Mouse (Mus musculus): ENCODE measurements around the gene Map4k2.
A peak's percentile ranks its signal among the peaks of the same experiment; 100 is the strongest.

Map4k2 gene

GRCm38 (mm10) chr19:6347615-6348014 lies 6.7 kb downstream of the Map4k2 start:
- no peak for DNase-seq

DNA sequence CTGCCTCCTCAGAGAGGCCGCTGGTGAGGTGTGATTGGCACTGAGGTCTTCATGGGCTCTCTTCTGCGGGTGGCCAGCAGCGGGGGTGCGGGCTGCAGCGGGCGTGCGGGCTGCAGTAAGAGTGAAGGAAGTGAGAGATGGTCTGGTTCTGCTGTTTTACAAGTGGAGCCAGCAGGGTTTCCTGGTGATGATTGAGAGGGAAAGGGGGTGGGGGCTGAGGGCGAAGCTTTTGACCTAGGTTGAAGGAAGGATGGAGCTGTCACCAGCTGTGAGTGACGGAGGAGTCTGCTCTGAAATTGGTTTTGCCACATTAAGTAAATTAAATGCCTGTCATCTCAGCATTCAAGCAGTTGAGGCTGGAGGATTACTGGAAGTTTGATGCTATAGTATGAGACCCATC lies 7.8 kb downstream of the Map4k2 start:
- no peak for DNase-seq

GRCm38 (mm10) chr19:6349215-6349983 lies 8.5 kb downstream of the Map4k2 start:
- DNase-seq, result no peak

DNA sequence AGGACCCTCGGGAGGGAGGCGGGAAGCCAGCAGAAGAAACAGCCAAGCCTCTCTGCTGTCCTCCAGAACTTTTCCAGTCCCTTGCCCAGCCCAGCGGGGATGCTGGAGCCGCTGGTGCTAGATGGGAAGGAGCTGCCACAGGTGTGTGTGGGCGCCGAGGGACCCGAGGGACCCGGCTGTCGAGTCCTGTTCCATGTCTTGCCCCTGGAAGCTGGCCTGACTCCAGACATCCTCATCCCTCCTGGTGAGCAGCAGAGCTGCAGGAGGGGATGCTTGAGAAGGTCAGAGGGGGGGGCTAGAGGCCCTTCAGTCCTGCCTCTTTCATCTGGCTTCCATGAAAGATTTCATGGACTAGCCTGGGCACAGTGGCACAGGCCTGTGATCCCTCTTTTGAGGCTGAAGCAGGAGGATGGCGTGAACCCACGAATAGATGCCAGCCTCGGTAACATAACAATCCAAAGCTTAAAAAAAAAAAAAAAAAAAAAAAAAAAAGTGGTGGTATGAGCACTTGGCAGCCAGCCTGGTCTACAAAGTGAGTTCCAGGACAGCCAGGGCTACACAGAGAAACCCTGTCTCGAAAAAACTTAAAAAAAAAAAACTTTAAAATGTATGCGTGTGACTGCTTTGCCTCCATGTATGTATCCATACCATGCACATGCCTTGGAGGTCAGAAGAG lies 10.6 kb downstream of the Map4k2 start:
- no peak for DNase-seq

GRCm38 (mm10) chr19:6352107-6352505 lies 11.2 kb downstream of the Map4k2 start:
- DNase-seq, result no peak

- DNase-seq, result no peak
Measured at GRCm38 (mm10) chr19:6354030-6354429, 13.1 kb downstream of the Map4k2 start.

DNA sequence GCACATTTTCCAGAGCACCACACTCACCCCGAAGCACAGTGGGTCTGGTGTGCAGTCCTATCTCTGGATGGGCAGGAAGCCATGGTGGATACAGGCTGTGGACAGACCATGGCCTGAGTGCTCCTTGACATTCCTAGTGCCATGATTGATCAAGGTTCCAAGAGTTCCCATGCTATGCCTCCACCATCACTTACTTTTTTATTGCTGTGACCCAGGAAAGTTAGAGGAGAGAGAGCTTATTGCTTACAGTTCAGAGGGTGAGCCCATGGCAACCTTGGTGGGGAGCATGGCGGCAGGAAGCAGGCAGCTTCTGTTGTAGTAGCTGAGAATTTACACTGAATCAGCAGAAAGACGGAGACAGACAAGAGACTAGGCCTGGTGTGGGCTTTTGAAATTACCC lies 20.4 kb downstream of the Map4k2 start:
- no peak for DNase-seq

GRCm38 (mm10) chr19:6363091-6363410 lies 22.1 kb downstream of the Map4k2 start:
- no peak for DNase-seq

DNA sequence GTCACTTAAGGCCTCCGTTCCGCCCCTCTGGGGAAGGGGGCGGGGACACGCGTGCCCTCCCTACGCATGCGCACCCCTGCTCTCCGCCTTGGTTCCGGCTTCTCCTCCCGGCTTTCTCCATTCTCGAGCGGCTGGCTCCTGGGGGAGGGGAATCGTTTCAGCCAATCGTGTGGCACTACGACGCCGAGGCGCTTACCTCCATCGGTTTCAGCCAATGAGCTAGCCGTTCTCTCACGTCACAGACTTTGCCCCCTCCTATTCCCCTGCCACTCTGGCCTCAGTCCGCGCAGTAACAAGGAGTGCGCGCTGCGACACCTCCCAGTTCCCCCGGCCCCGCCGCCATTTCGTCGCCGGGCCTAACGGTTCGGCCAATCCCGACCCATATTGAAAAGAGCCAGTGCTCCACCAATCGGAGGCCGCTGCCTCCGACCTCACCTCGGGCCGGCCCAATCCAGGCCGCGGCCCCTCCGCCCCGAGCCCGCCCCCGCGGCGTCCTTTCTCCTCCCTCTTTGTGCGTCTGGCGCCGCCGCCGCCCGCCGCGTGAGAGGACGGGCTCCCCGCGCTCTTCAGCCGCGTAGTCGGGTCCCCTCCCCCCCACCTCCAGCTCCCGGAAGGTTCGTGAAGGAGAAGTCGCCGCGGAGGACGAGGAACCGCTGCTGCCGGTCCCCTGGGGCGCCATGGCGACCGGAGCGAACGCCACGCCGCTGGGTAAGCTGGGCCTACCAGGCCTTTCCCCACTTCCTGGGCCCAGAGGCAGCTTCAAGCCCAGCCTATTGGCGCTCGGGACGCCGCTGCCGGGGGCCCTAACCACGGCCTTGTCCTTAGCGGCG lies 22.7 kb downstream of the Map4k2 start, which contains the start of gene Sf1:
Gene Sf1 (plus strand): TSS at position 280 of the 830 bp plus-strand sequence.
- DNase-seq, result peak; percentile 99

- DNase-seq, result peak; percentile 94
Measured at GRCm38 (mm10) chr19:6364317-6364725, 23.4 kb downstream of the Map4k2 start.

- DNase-seq, result no peak
Measured at GRCm38 (mm10) chr19:6364842-6365241, 23.9 kb downstream of the Map4k2 start.

DNA sequence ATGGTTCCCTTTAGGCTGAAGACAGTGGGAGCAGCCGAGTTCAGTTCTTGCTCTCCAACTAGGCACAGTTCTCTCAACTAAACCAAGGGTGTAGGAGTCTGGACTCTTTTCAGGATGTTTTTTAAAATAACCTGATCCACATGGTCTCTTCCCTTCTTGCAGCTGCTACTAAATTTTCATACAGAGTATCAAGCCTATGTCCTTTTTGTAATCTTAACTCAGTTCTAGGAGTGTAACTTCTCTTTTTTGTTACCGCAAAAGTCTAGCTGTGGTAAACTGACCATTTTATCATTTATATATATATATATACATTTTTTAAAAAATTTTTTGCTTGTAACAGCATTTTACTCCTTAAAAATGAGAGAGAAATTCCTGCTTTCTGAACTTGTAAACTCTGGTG lies 29.2 kb downstream of the Map4k2 start:
- DNase-seq, result no peak

GRCm38 (mm10) chr19:6372433-6372832 lies 31.5 kb downstream of the Map4k2 start:
- DNase-seq, result no peak

- peak; percentile 83 for DNase-seq
Measured at GRCm38 (mm10) chr19:6373539-6374400, 32.8 kb downstream of the Map4k2 start.

DNA sequence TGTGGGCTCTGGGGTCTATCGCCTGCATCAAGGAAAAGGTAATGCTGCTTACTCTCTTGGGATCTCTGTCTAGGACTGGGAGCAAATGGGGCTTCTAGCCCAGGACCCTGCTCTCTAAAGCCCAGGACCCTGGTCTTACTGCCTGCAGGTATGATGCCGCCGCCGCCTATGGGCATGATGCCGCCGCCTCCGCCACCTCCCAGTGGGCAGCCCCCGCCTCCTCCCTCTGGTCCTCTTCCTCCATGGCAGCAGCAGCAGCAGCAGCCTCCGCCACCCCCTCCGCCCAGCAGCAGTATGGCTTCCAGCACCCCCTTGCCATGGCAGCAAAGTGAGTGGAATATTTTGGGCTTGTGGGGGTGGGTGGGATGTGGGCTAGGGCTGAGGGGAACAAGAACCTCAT lies 33.6 kb downstream of the Map4k2 start:
- no peak for DNase-seq

DNA sequence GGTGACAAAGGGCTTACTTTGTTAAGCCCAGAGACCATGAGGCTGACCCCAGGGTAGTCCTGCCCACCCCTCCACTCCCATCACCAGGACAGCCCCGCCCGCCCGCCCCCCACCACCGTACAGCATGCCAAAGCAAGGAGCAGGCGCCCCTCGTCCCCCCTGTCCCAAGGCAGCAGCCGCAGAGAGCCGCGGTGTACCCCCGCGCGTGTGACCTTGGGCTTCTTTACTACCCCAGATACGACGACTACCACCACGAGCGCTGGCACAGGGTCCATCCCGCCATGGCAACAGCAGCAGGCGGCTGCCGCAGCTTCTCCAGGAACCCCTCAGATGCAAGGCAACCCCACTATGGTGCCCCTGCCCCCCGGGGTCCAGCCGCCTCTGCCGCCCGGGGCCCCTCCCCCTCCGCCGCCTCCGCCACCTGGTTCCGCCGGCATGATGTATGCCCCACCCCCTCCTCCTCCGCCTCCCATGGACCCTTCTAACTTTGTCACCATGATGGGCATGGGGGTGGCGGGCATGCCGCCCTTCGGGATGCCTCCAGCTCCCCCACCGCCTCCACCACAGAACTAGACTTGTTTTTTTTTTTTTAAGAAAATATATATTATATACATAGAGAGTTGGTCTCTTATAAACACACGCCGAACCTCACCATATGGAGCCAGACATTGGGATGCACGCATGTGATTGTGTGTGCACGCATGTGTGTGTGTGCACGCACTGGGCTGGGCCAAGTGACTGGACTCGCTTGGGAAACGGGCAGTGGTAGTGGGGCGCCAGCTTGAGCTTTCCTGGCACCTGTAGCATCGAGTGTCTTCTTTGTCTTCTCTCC lies 34.7 kb downstream of the Map4k2 start:
- DNase-seq, result no peak

- DNase-seq, result peak; percentile 70
Measured at GRCm38 (mm10) chr19:6376255-6376564, 35.3 kb downstream of the Map4k2 start.

DNA sequence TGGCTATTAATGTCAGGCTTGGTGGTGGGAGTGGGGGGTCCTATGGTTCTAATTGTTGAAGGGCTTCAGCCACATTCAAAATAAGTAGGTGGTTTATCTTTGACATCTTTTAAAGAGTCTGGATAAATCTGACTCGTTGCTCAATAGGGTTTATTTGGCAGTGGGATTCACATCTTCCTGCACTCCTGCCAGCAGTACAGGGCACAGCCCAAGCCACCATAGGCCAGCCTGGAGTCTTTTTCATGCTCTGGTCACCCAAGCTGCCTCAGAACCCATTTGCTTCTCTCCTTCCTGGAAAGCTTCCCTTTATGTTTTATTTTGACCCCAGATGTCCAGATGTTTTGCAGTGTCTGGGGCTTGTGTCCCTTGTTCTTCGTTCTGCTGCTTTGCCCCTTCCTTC lies 35.7 kb downstream of the Map4k2 start:
- DNase-seq, result no peak

- no peak for DNase-seq
Measured at GRCm38 (mm10) chr19:6377327-6378040, 36.5 kb downstream of the Map4k2 start.

GRCm38 (mm10) chr19:6380411-6381166 lies 39.7 kb downstream of the Map4k2 start:
- DNase-seq, result no peak

Measured in cerebellum, adult 8-10 months (tissue).